In genomic region chr17:64624439-64624838, GRCm38 (mm10) we compare ENCODE assay signal across 25 mouse cellular contexts. TPM values are rescaled to one million over a fixed set of nuclear protein-coding genes. Genes with fewer than 3 reads are reported as not detected.
A peak's percentile ranks its signal among the peaks of the same experiment; 100 is the strongest.
DNase-seq lines count a peak whose midpoint lies in the region; ATAC-seq lines count a peak whose summit lies in the region.
"Had no signal": no experiment of that assay in that cellular context is flagged by ENCODE, and none has a peak within 500 bp of the region (broad histone marks: within the 10 kb centered on the region; RNA-seq: fewer than 3 reads in every experiment).

No protein-coding gene starts in this region.

- 0 out of 2 replicates have a peak overlapping the region, but pooled peaks have one; percentile 9 for H3K27ac ChIP-seq in forebrain, embryonic 15.5 days (replicated peaks)
- no peak overlapping the region for H3K27ac ChIP-seq in forebrain, embryonic 12.5 days
- H3K27ac ChIP-seq in heart, embryonic 10.5 days, result no peak overlapping the region
- H3K27ac ChIP-seq: embryonic facial prominence, embryonic 13.5 days; embryonic facial prominence, embryonic 15.5 days; forebrain, embryonic 10.5 days; forebrain, embryonic 13.5 days had no signal

- no peaks in the 10 kb centered on the region for H3K27me3 ChIP-seq in forebrain, embryonic 15.5 days
- no peaks in the 10 kb centered on the region for H3K27me3 ChIP-seq in forebrain, embryonic 12.5 days
- peaks cover 3% of the 10 kb centered on the region; the same call in 1 of the 2 replicates for H3K27me3 ChIP-seq in heart, embryonic 10.5 days (ENCODE audit: insufficient read depth, poor library complexity, severe bottlenecking)
- H3K27me3 ChIP-seq: CH12.LX; embryonic facial prominence, embryonic 13.5 days; embryonic facial prominence, embryonic 15.5 days; forebrain, embryonic 13.5 days had no signal

- WGBS in forebrain, embryonic 15.5 days, result 91% methylated on average over 15 of the region's 15 CpGs
- 85% methylated on average over 15 of the region's 15 CpGs for WGBS in forebrain, embryonic 12.5 days
- 87% methylated on average over 15 of the region's 15 CpGs for WGBS in heart, embryonic 10.5 days

- DNase-seq in heart, embryonic 10.5 days (ENCODE audit: low spot score), result peak; percentile 70
- no peak for DNase-seq in heart, adult 8-10 months (ENCODE audit: low spot score)
- DNase-seq in Muller cell, postnatal 12 days (ENCODE audit: inconsistent ontology term), result no peak
- DNase-seq: adrenal gland, adult 2 months; adrenal gland, postnatal 10 days; adrenal gland, postnatal 25 days; B cell, adult 2 months; cerebellum, adult 11 months; cerebellum, adult 18-20 months; cerebellum, adult 8-10 months; cerebellum, adult 9-11 months; cerebellum, postnatal 14 days; cerebellum, postnatal 36 days; embryo, embryonic 11 days had no signal

- H3K4me3 ChIP-seq in forebrain, embryonic 15.5 days, result no peak overlapping the region
- H3K4me3 ChIP-seq in forebrain, embryonic 12.5 days (replicated peaks), result no peak overlapping the region
- H3K4me3 ChIP-seq in heart, embryonic 10.5 days, result no peak overlapping the region
- H3K4me3 ChIP-seq: embryonic facial prominence, embryonic 13.5 days; embryonic facial prominence, embryonic 15.5 days; erythroblast, embryonic 14.5 days; forebrain, embryonic 10.5 days; forebrain, embryonic 13.5 days had no signal

- H3K9me3 ChIP-seq in forebrain, embryonic 15.5 days, result no peaks in the 10 kb centered on the region
- no peaks in the 10 kb centered on the region for H3K9me3 ChIP-seq in forebrain, embryonic 12.5 days
- H3K9me3 ChIP-seq in heart, embryonic 10.5 days, result no peaks in the 10 kb centered on the region
- H3K9me3 ChIP-seq: embryonic facial prominence, embryonic 13.5 days; embryonic facial prominence, embryonic 15.5 days; forebrain, embryonic 10.5 days; forebrain, embryonic 13.5 days had no signal

- H3K36me3 ChIP-seq in forebrain, embryonic 15.5 days, result no peaks in the 10 kb centered on the region
- 0 out of 2 replicates have a peak, but pooled peaks cover 5% of the 10 kb centered on the region for H3K36me3 ChIP-seq in forebrain, embryonic 12.5 days (replicated peaks)
- peaks cover 10% of the 10 kb centered on the region; the same call in 1 of the 2 replicates for H3K36me3 ChIP-seq in heart, embryonic 10.5 days
- H3K36me3 ChIP-seq: G1E had no signal

- H3K4me1 ChIP-seq in forebrain, embryonic 15.5 days, result peaks cover 7% of the 10 kb centered on the region
- H3K4me1 ChIP-seq in forebrain, embryonic 12.5 days, result peaks cover 12% of the 10 kb centered on the region
- H3K4me1 ChIP-seq in heart, embryonic 10.5 days, result peaks cover 13% of the 10 kb centered on the region
- H3K4me1 ChIP-seq: embryonic facial prominence, embryonic 13.5 days; embryonic facial prominence, embryonic 15.5 days had no signal

- no peak for ATAC-seq in forebrain, embryonic 15.5 days (replicated peaks)
- no peak for ATAC-seq in forebrain, embryonic 12.5 days (ENCODE audit: low FRiP score)
- ATAC-seq: CD4-positive, CD25-positive, alpha-beta regulatory T cell, adult 4 months; forebrain, embryonic 13.5 days; forebrain, embryonic 16.5 days had no signal

- no peak overlapping the region for H3K4me2 ChIP-seq in forebrain, embryonic 15.5 days (replicated peaks)
- H3K4me2 ChIP-seq in forebrain, embryonic 12.5 days, result no peak overlapping the region
- H3K4me2 ChIP-seq: embryonic facial prominence, embryonic 13.5 days; embryonic facial prominence, embryonic 15.5 days; forebrain, embryonic 13.5 days had no signal

- no peak overlapping the region for H3K9ac ChIP-seq in forebrain, embryonic 15.5 days (replicated peaks)
- no peak overlapping the region for H3K9ac ChIP-seq in forebrain, embryonic 12.5 days
- H3K9ac ChIP-seq: embryonic facial prominence, embryonic 13.5 days; embryonic facial prominence, embryonic 15.5 days; forebrain, embryonic 13.5 days had no signal

RNA-seq across cellular contexts. Expression of gene Man2a1, which starts 23.9 kb away (rescaled TPM):
- polyA plus RNA-seq in forebrain, embryonic 15.5 days (2015; fragmentation: Nextera tagmentation; extraction: Ambion mirVana), result 3.4 and 3.5 TPM in 2 replicates
- 4.1 and 4.7 TPM in 2 replicates for polyA plus RNA-seq in forebrain, embryonic 12.5 days (2016; fragmentation: Nextera tagmentation; extraction: Ambion mirVana)
- polyA plus RNA-seq in heart, embryonic 10.5 days (2016; fragmentation: Nextera tagmentation; extraction: Ambion mirVana), result 4.5 and 9.1 TPM in 2 replicates
- total RNA-seq in heart, adult 8-10 months (2022), result 10 to 100 TPM; 13.3 to 19.1 (median 15.7) TPM
- total RNA-seq: G1E had no signal
- polyA plus RNA-seq: G1E had no signal
